Mouse (Mus musculus) testis, adult 2 months (tissue): ENCODE measurements around the gene Ube2g2. TPM values are rescaled to one million over a fixed set of nuclear protein-coding genes. Genes with fewer than 3 reads are reported as not detected.

Experiments
- H3K27ac ChIP-seq: fragments of 200-500 bp; 2 replicates; pipeline ENCODE4 v1.5.1; 2012; ENCODE audit warnings: low read depth, low read length; ENCODE audit not compliant: control insufficient read depth, insufficient read depth
- H3K27me3 ChIP-seq: fragments of 200-500 bp; 2 replicates; pipeline ENCODE4 v1.6.1; 2012; ENCODE audit warnings: mild to moderate bottlenecking, low read length, moderate library complexity; ENCODE audit not compliant: control insufficient read depth, insufficient read depth
- H3K36me3 ChIP-seq: fragments of 200-500 bp; 2 replicates; pipeline ENCODE4 v1.6.1; 2012; ENCODE audit warnings: mild to moderate bottlenecking, low read length; ENCODE audit not compliant: control insufficient read depth, insufficient read depth
- H3K4me1 ChIP-seq: fragments of 200-500 bp; 2 replicates; pipeline ENCODE4 v1.6.1; 2012; ENCODE audit warnings: low read length; ENCODE audit not compliant: control insufficient read depth, insufficient read depth
- H3K4me3 ChIP-seq: fragments of 200-500 bp; 2 replicates; pipeline ENCODE4 v1.5.1; 2012; ENCODE audit warnings: low read depth, mild to moderate bottlenecking, low read length, moderate library complexity, mixed read lengths; ENCODE audit not compliant: control insufficient read depth
- CTCF ChIP-seq: fragments of 200-500 bp; IDR thresholded peaks from 2 replicates; pipeline ENCODE4 v1.5.1; 2012; ENCODE audit warnings: low read depth, mild to moderate bottlenecking, inconsistent platforms, low read length, moderate library complexity; ENCODE audit not compliant: control insufficient read depth, insufficient read depth, insufficient replicate concordance
- POLR2A ChIP-seq: fragments of 200-500 bp; IDR thresholded peaks from 2 replicates; pipeline ENCODE4 v1.6.1; 2012; ENCODE audit warnings: low read depth, mild to moderate bottlenecking, inconsistent platforms, low read length, moderate library complexity; ENCODE audit not compliant: control insufficient read depth
- polyA plus RNA-seq: library from polyadenylated mRNA; depleted of rRNA; stranded (reverse); fragments of >200 nt; gene quantifications from 2 replicates; pipeline ENCODE4 v1.2.3, GENCODE M21; 2012; rRNA removed

Gene Ube2g2
- 66.1 and 70.3 TPM in 2 replicates for polyA plus RNA-seq

- Histone ChIP-seq H3K4me1 (peaks cover 17% of the 10 kb centered on the region), H3K4me3 (peak within 1 kb of the TSS; percentile 96), H3K27me3 (no peaks in the 10 kb centered on the region), H3K36me3 (no peaks in the 10 kb centered on the region), H3K27ac (peak within 1 kb of the TSS; percentile 91)
- peak; percentile 90 for TF ChIP-seq POLR2A
- no peak for TF ChIP-seq CTCF
Measured at GRCm38 (mm10) chr10:77622055-77622988, at the start of gene Ube2g2. TSS of gene Ube2g2 (plus strand) at chr10:77622275.

- no peaks in the 10 kb centered on the region for H3K27me3 ChIP-seq
- H3K27ac ChIP-seq: no peak overlapping the region
- no peaks in the 10 kb centered on the region for H3K36me3 ChIP-seq
- no peak for TF ChIP-seq CTCF
- no peak for TF ChIP-seq POLR2A
- no peak overlapping the region for H3K4me3 ChIP-seq
- H3K4me1 ChIP-seq: peaks cover 9% of the 10 kb centered on the region
Measured at GRCm38 (mm10) chr10:77573162-77573561, 48.9 kb upstream of the Ube2g2 start.

GRCm38 (mm10) chr10:77580027-77580920 is 41.8 kb upstream of the Ube2g2 start:
- Histone ChIP-seq H3K4me1 (peaks cover 11% of the 10 kb centered on the region), H3K4me3 (peak overlapping the region; percentile 98), H3K27me3 (no peaks in the 10 kb centered on the region), H3K36me3 (no peaks in the 10 kb centered on the region), H3K27ac (peak overlapping the region; percentile 94)
- no peak for TF ChIP-seq CTCF
- no peak for TF ChIP-seq POLR2A

GRCm38 (mm10) chr10:77581023-77581407 is 41.1 kb upstream of the Ube2g2 start:
- Histone ChIP-seq H3K4me3 (peak overlapping the region; percentile 98), H3K27ac (peak overlapping the region; percentile 94)
- TF ChIP-seq CTCF (no peak), POLR2A (no peak)

GRCm38 (mm10) chr10:77581408-77582284 is 40.4 kb upstream of the Ube2g2 start, which contains the start of gene Pttg1ip:
TSS of gene Pttg1ip (plus strand) at chr10:77581720.
- TF ChIP-seq POLR2A: peak; percentile 97
- peak; percentile 10; the same call in 1 of the 2 replicates for TF ChIP-seq CTCF
- H3K27me3 ChIP-seq: no peaks in the 10 kb centered on the region
- H3K36me3 ChIP-seq: no peaks in the 10 kb centered on the region
- peak within 1 kb of the TSS; percentile 94 for H3K27ac ChIP-seq
- peaks cover 11% of the 10 kb centered on the region for H3K4me1 ChIP-seq
- H3K4me3 ChIP-seq: peak within 1 kb of the TSS; percentile 98

More at GRCm38 (mm10) chr10:77581023-77581407, 41.1 kb upstream of the Ube2g2 start:
- peaks cover 11% of the 10 kb centered on the region for H3K4me1 ChIP-seq
- H3K36me3 ChIP-seq: no peaks in the 10 kb centered on the region
- H3K27me3 ChIP-seq: no peaks in the 10 kb centered on the region

GRCm38 (mm10) chr10:77582285-77582618 is 39.8 kb upstream of the Ube2g2 start:
- Histone ChIP-seq H3K27me3 (no peaks in the 10 kb centered on the region), H3K27ac (peak overlapping the region; percentile 94), H3K4me3 (peak overlapping the region; percentile 98), H3K4me1 (peaks cover 11% of the 10 kb centered on the region), H3K36me3 (no peaks in the 10 kb centered on the region)
- TF ChIP-seq POLR2A: no peak
- no peak for TF ChIP-seq CTCF
